Mouse (Mus musculus): ENCODE measurements around the gene Prkcg. TPM values are rescaled to one million over a fixed set of nuclear protein-coding genes. Genes with fewer than 3 reads are reported as not detected.
A peak's percentile ranks its signal among the peaks of the same experiment; 100 is the strongest.

Gene Prkcg
- polyA plus RNA-seq, 1 experiment = 0.68 TPM

GRCm38 (mm10) chr7:3366705-3367516 lies 77.9 kb downstream of the Prkcg start:
- Histone ChIP-seq H3K27me3 (ENCODE audit: control insufficient read depth, insufficient read depth, low read length) (peaks cover 2% of the 10 kb centered on the region; the same call in 1 of the 2 replicates), H3K4me1 (ENCODE audit: control insufficient read depth, insufficient read depth, low read length) (peaks cover 24% of the 10 kb centered on the region), H3K27ac (ENCODE audit: control insufficient read depth, insufficient read depth, low read depth, low read length) (no peak overlapping the region), H3K4me3 (ENCODE audit: control insufficient read depth, low read depth, low read length) (peak overlapping the region; percentile 57), H3K36me3 (ENCODE audit: control insufficient read depth, insufficient read depth, low read length) (no peaks in the 10 kb centered on the region)
- TF ChIP-seq POLR2A (IDR thresholded peaks at IDR 0.05; ENCODE audit: control insufficient read depth, low read depth, low read length) (no peak), CTCF (IDR thresholded peaks at IDR 0.05; ENCODE audit: control insufficient read depth, insufficient read depth, insufficient replicate concordance, low read depth, low read length) (no peak)

- H3K36me3 ChIP-seq (ENCODE audit: control insufficient read depth, insufficient read depth, low read length) = no peaks in the 10 kb centered on the region
- no peak overlapping the region for H3K27ac ChIP-seq (ENCODE audit: control insufficient read depth, insufficient read depth, low read depth, low read length)
- peaks cover 2% of the 10 kb centered on the region; the same call in 1 of the 2 replicates for H3K27me3 ChIP-seq (ENCODE audit: control insufficient read depth, insufficient read depth, low read length)
- TF ChIP-seq CTCF (IDR thresholded peaks at IDR 0.05; ENCODE audit: control insufficient read depth, insufficient read depth, insufficient replicate concordance, low read depth, low read length) (no peak), POLR2A (IDR thresholded peaks at IDR 0.05; ENCODE audit: control insufficient read depth, low read depth, low read length) (no peak)
- peaks cover 24% of the 10 kb centered on the region for H3K4me1 ChIP-seq (ENCODE audit: control insufficient read depth, insufficient read depth, low read length)
- peak overlapping the region; percentile 33 for H3K4me3 ChIP-seq (ENCODE audit: control insufficient read depth, low read depth, low read length)
Observed at GRCm38 (mm10) chr7:3367569-3367968, 78.6 kb downstream of the Prkcg start.

GRCm38 (mm10) chr7:3368311-3368710 lies 79.3 kb downstream of the Prkcg start:
- TF ChIP-seq CTCF (IDR thresholded peaks at IDR 0.05; ENCODE audit: control insufficient read depth, insufficient read depth, insufficient replicate concordance, low read depth, low read length) (no peak), POLR2A (IDR thresholded peaks at IDR 0.05; ENCODE audit: control insufficient read depth, low read depth, low read length) (no peak)
- Histone ChIP-seq H3K4me1 (ENCODE audit: control insufficient read depth, insufficient read depth, low read length) (peaks cover 24% of the 10 kb centered on the region), H3K36me3 (ENCODE audit: control insufficient read depth, insufficient read depth, low read length) (no peaks in the 10 kb centered on the region), H3K27me3 (ENCODE audit: control insufficient read depth, insufficient read depth, low read length) (peaks cover 2% of the 10 kb centered on the region; the same call in 1 of the 2 replicates), H3K27ac (ENCODE audit: control insufficient read depth, insufficient read depth, low read depth, low read length) (no peak overlapping the region), H3K4me3 (ENCODE audit: control insufficient read depth, low read depth, low read length) (no peak overlapping the region)

GRCm38 (mm10) chr7:3369189-3369588 lies 80.2 kb downstream of the Prkcg start:
- peaks cover 2% of the 10 kb centered on the region; the same call in 1 of the 2 replicates for H3K27me3 ChIP-seq (ENCODE audit: control insufficient read depth, insufficient read depth, low read length)
- H3K36me3 ChIP-seq (ENCODE audit: control insufficient read depth, insufficient read depth, low read length) = no peaks in the 10 kb centered on the region
- no peak overlapping the region for H3K4me3 ChIP-seq (ENCODE audit: control insufficient read depth, low read depth, low read length)
- TF ChIP-seq POLR2A (IDR thresholded peaks at IDR 0.05; ENCODE audit: control insufficient read depth, low read depth, low read length) (no peak), CTCF (IDR thresholded peaks at IDR 0.05; ENCODE audit: control insufficient read depth, insufficient read depth, insufficient replicate concordance, low read depth, low read length) (no peak)
- no peak overlapping the region for H3K27ac ChIP-seq (ENCODE audit: control insufficient read depth, insufficient read depth, low read depth, low read length)
- H3K4me1 ChIP-seq (ENCODE audit: control insufficient read depth, insufficient read depth, low read length) = peaks cover 24% of the 10 kb centered on the region

- Histone ChIP-seq H3K36me3 (ENCODE audit: control insufficient read depth, insufficient read depth, low read length) (no peaks in the 10 kb centered on the region), H3K4me1 (ENCODE audit: control insufficient read depth, insufficient read depth, low read length) (peaks cover 24% of the 10 kb centered on the region), H3K4me3 (ENCODE audit: control insufficient read depth, low read depth, low read length) (no peak overlapping the region), H3K27me3 (ENCODE audit: control insufficient read depth, insufficient read depth, low read length) (peaks cover 2% of the 10 kb centered on the region; the same call in 1 of the 2 replicates), H3K27ac (ENCODE audit: control insufficient read depth, insufficient read depth, low read depth, low read length) (no peak overlapping the region)
- TF ChIP-seq POLR2A (IDR thresholded peaks at IDR 0.05; ENCODE audit: control insufficient read depth, low read depth, low read length) (no peak), CTCF (IDR thresholded peaks at IDR 0.05; ENCODE audit: control insufficient read depth, insufficient read depth, insufficient replicate concordance, low read depth, low read length) (no peak)
Observed at GRCm38 (mm10) chr7:3370407-3370806, 81.4 kb downstream of the Prkcg start.

- TF ChIP-seq CTCF (IDR thresholded peaks at IDR 0.05; ENCODE audit: control insufficient read depth, insufficient read depth, insufficient replicate concordance, low read depth, low read length) (no peak), POLR2A (IDR thresholded peaks at IDR 0.05; ENCODE audit: control insufficient read depth, low read depth, low read length) (no peak)
- no peak overlapping the region for H3K4me3 ChIP-seq (ENCODE audit: control insufficient read depth, low read depth, low read length)
- no peaks in the 10 kb centered on the region for H3K36me3 ChIP-seq (ENCODE audit: control insufficient read depth, insufficient read depth, low read length)
- H3K27me3 ChIP-seq (ENCODE audit: control insufficient read depth, insufficient read depth, low read length) = no peaks in the 10 kb centered on the region
- H3K4me1 ChIP-seq (ENCODE audit: control insufficient read depth, insufficient read depth, low read length) = peaks cover 6% of the 10 kb centered on the region
- H3K27ac ChIP-seq (ENCODE audit: control insufficient read depth, insufficient read depth, low read depth, low read length) = no peak overlapping the region
Observed at GRCm38 (mm10) chr7:3372376-3372775, 83.4 kb downstream of the Prkcg start.

GRCm38 (mm10) chr7:3373754-3374153 lies 84.8 kb downstream of the Prkcg start:
- Histone ChIP-seq H3K27me3 (ENCODE audit: control insufficient read depth, insufficient read depth, low read length) (no peaks in the 10 kb centered on the region), H3K27ac (ENCODE audit: control insufficient read depth, insufficient read depth, low read depth, low read length) (no peak overlapping the region), H3K4me3 (ENCODE audit: control insufficient read depth, low read depth, low read length) (no peak overlapping the region), H3K36me3 (ENCODE audit: control insufficient read depth, insufficient read depth, low read length) (no peaks in the 10 kb centered on the region), H3K4me1 (ENCODE audit: control insufficient read depth, insufficient read depth, low read length) (no peaks in the 10 kb centered on the region)
- TF ChIP-seq POLR2A (IDR thresholded peaks at IDR 0.05; ENCODE audit: control insufficient read depth, low read depth, low read length) (no peak), CTCF (IDR thresholded peaks at IDR 0.05; ENCODE audit: control insufficient read depth, insufficient read depth, insufficient replicate concordance, low read depth, low read length) (no peak)

All from testis, adult 2 months (tissue).